Mouse (Mus musculus): ENCODE measurements at regions not wholly inside any gene's neighbourhood (a gene's known extent, or its start where the extent isn't known, plus 50 kb on each side); places are given as distances from the start of the nearest gene placed in this dataset.

- no peak for DNase-seq (ENCODE audit: low spot score in 2 of 2)
These were observed 564.4 kb upstream of the Tbl1xr1 start for GRCm38 (mm10) chr3:21512081-21512480.

- DNase-seq (ENCODE audit: low spot score in 2 of 2) = no peak
These were observed 552.0 kb upstream of the Tbl1xr1 start for GRCm38 (mm10) chr3:21524426-21524937.

- no peak for DNase-seq (ENCODE audit: low spot score in 2 of 2)
These were observed 545.6 kb upstream of the Tbl1xr1 start for GRCm38 (mm10) chr3:21530862-21531261.

GRCm38 (mm10) chr3:21539138-21539537 lies 537.3 kb upstream of the Tbl1xr1 start:
- DNase-seq (ENCODE audit: low spot score in 2 of 2) = no peak

GRCm38 (mm10) chr3:21544456-21544855 lies 532.0 kb upstream of the Tbl1xr1 start:
- DNase-seq (ENCODE audit: low spot score in 2 of 2) = no peak

GRCm38 (mm10) chr3:21545156-21545893 lies 531.1 kb upstream of the Tbl1xr1 start:
- no peak for DNase-seq (ENCODE audit: low spot score in 2 of 2)

- DNase-seq (ENCODE audit: low spot score in 2 of 2) = no peak
These were observed 530.0 kb upstream of the Tbl1xr1 start for GRCm38 (mm10) chr3:21546411-21546810.

- no peak for DNase-seq (ENCODE audit: low spot score in 2 of 2)
These were observed 526.8 kb upstream of the Tbl1xr1 start for GRCm38 (mm10) chr3:21549671-21550070.

- no peak for DNase-seq (ENCODE audit: low spot score in 2 of 2)
These were observed 523.2 kb upstream of the Tbl1xr1 start for GRCm38 (mm10) chr3:21553159-21553758.

- DNase-seq (ENCODE audit: low spot score in 2 of 2) = no peak
These were observed 522.6 kb upstream of the Tbl1xr1 start for GRCm38 (mm10) chr3:21553859-21554258.

- no peak for DNase-seq (ENCODE audit: low spot score in 2 of 2)
These were observed 518.5 kb upstream of the Tbl1xr1 start for GRCm38 (mm10) chr3:21557963-21558441.

GRCm38 (mm10) chr3:21562771-21563312 lies 513.6 kb upstream of the Tbl1xr1 start:
- DNase-seq (ENCODE audit: low spot score in 2 of 2) = no peak

GRCm38 (mm10) chr3:21563454-21563853 lies 513.0 kb upstream of the Tbl1xr1 start:
- no peak for DNase-seq (ENCODE audit: low spot score in 2 of 2)

- no peak for DNase-seq (ENCODE audit: low spot score in 2 of 2)
These were observed 512.2 kb upstream of the Tbl1xr1 start for GRCm38 (mm10) chr3:21564211-21564781.

GRCm38 (mm10) chr3:21564847-21565485 lies 511.5 kb upstream of the Tbl1xr1 start:
- DNase-seq (ENCODE audit: low spot score in 2 of 2) = no peak

- no peak for DNase-seq (ENCODE audit: low spot score in 2 of 2)
These were observed 506.7 kb upstream of the Tbl1xr1 start for GRCm38 (mm10) chr3:21569721-21570120.

GRCm38 (mm10) chr3:21578635-21579034 lies 497.8 kb upstream of the Tbl1xr1 start:
- no peak for DNase-seq (ENCODE audit: low spot score in 2 of 2)

GRCm38 (mm10) chr3:21582122-21582521 lies 494.3 kb upstream of the Tbl1xr1 start:
- DNase-seq (ENCODE audit: low spot score in 2 of 2) = no peak

GRCm38 (mm10) chr3:21585767-21586166 lies 490.7 kb upstream of the Tbl1xr1 start:
- DNase-seq (ENCODE audit: low spot score in 2 of 2) = peak in 1 of 2 experiments; percentile 16

- no peak for DNase-seq (ENCODE audit: low spot score in 2 of 2)
These were observed 469.6 kb upstream of the Tbl1xr1 start for GRCm38 (mm10) chr3:21606846-21607245.

GRCm38 (mm10) chr3:21610231-21610630 lies 466.2 kb upstream of the Tbl1xr1 start:
- no peak for DNase-seq (ENCODE audit: low spot score in 2 of 2)

- DNase-seq (ENCODE audit: low spot score in 2 of 2) = no peak
These were observed 454.7 kb upstream of the Tbl1xr1 start for GRCm38 (mm10) chr3:21621745-21622144.
